Mouse (Mus musculus) cerebellum, adult (tissue): Measurements from ENCODE around the gene 9930111J21Rik2.
"Not testable (repeated sequence)": the region's sequence is repeated elsewhere in the genome, so short reads cannot be mapped to it uniquely, and the experiment has no call there.

Experiments used
- ATAC-seq: cut with Nextera tagmentation; 2 replicates; pipeline ENCODE4 v1.9.2; 2017; ENCODE audit warnings: mild to moderate bottlenecking, moderate library complexity, mixed read lengths; ENCODE audit not compliant: insufficient number of reproducible peaks, low FRiP score, low TSS enrichment

9930111J21Rik2 gene

GRCm38 (mm10) chr11:49078719-49079118 lies 27.7 kb upstream of the 9930111J21Rik2 start:
- no peak for ATAC-seq

DNA sequence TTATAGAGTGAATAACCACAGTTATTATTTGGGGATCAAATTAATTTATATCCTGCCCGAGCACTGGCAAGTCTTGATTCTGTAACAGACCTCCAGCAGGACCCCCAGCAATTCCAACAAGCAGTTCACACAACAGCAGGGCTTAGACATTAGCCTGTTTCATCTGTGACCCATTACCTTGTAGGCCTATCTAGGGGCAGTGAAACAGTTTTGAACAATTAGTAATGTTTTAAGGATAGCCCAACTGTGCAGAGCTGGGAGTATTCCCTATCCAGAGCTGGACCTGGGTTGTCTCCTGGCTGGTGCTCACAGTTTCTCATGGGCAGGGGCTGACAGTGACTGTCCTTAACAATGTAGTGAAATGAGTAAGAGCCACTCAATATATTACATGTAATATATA lies 26.0 kb upstream of the 9930111J21Rik2 start:
- no peak for ATAC-seq

- ATAC-seq = not testable (repeated sequence)
Observed at GRCm38 (mm10) chr11:49076001-49076757, 25.1 kb upstream of the 9930111J21Rik2 start, which contains the start of gene Ifi47. Ifi47 (plus strand) TSS chr11:49076587.

DNA sequence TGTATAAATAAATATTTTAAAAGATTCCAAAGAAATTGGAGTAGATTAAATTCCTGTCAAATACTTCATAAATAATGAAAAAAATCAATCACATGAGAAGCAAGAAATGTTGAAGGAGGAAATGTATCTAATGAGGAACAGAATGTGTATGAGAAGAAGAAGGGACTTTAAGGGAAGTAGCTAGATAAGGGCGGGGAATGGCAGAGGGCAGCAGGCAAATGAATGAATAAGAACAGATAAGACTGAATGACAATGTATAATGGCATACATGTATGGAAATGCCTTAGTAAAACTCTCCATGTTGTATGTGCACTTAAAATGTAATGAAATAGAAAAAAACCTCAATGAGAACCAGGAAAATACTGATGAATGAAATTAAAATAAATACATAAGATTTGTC lies 17.3 kb upstream of the 9930111J21Rik2 start:
- ATAC-seq = no peak

- ATAC-seq = not testable (repeated sequence)
Observed at GRCm38 (mm10) chr11:49063713-49064469, 12.8 kb upstream of the 9930111J21Rik2 start, which contains the start of gene Tgtp2. Tgtp2 (minus strand) TSS chr11:49064206.

GRCm38 (mm10) chr11:49061865-49062264 lies 10.8 kb upstream of the 9930111J21Rik2 start:
- not testable (repeated sequence) for ATAC-seq

DNA sequence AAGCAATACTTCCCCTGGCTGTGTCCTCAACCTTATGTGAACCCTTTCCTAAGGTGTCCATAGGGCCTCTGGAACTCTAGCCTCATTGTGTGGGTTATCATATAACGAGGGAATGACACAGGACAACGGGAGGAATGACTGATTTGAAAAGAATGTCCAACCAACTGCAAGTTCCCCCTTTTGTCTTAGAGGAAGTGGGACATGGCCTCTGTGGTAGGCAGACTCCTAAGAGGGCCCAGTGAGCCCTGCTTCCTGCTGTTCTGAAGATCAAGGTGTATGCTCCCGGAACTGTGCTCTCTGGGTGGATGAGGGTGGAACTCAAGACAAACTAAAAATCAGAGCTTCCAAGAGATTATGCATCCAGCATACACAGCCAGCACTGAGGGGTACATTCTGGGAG lies 9.0 kb upstream of the 9930111J21Rik2 start:
- not testable (repeated sequence) for ATAC-seq

- ATAC-seq = not testable (repeated sequence)
Observed at GRCm38 (mm10) chr11:49051894-49052293, 852 bp upstream of the 9930111J21Rik2 start.

GRCm38 (mm10) chr11:49050064-49050463 lies 978 bp downstream of the 9930111J21Rik2 start:
- ATAC-seq = not testable (repeated sequence)

- ATAC-seq = not testable (repeated sequence)
Observed at GRCm38 (mm10) chr11:49012074-49012473, 39.0 kb downstream of the 9930111J21Rik2 start.

DNA sequence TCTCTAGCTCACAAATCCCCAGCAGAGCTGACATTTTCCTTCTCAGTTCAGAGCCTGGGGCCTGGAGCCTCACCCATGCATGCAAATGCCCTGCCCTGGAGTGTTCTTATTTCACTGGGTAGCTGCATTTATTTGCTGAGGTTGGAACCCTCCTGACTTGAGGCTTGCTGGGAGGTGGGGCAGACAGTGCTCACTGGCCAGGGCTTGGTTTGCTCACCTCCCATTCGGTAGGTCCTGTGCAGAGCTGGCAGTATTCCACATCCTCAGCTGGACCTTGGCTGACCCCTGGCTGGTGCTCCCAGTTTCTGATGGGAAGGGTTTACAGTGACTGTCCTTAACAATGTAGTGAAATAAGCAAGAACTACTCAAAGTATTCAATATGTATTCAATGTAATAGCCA lies 44.3 kb downstream of the 9930111J21Rik2 start:
- not testable (repeated sequence) for ATAC-seq

- not testable (repeated sequence) for ATAC-seq
Observed at GRCm38 (mm10) chr11:49006317-49006716, 44.7 kb downstream of the 9930111J21Rik2 start.

DNA sequence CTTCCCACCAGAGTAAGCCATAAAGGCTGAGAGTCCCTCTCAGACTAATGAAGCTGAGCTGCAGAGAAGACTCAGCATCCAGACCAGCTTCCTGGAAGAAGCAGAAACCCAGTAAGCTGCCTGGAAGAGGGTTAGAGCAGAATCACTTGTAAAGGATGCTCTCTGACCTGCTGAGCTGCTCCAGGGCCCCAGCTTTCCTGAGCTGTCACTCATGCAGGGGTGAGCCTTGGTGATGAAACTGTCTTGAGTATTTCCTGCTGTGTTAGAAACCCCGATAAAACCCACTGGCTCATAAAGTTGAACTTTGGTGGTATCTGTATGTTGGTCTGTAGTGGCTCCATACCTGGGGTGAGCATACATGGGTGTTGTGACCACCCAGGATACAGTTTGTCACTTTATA lies 50.6 kb downstream of the 9930111J21Rik2 start:
- ATAC-seq = not testable (repeated sequence)

DNA sequence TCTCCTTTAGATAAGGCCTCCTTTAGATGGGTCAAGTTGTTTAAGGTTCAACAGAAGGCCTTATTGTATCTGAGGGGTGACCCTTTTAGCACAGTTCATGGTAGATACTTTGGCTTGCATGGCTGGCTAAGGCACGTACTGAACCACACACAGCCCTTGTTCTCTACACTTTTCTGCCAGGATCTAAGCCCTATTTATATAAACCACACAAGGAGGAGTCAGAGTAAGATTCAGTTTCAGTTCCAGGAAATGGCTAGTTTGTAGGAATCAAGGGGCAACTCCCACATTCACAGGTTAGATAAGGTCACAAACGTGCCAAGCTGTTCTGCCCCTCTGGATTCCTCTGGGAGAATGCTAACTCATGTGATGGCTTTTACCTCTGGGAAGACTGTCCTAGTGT lies 57.0 kb downstream of the 9930111J21Rik2 start, which contains the start of gene Tgtp1:
Tgtp1 (minus strand) TSS at position 155 of the 400 bp plus-strand sequence.
- not testable (repeated sequence) for ATAC-seq

- not testable (repeated sequence) for ATAC-seq
Observed at GRCm38 (mm10) chr11:48993296-48993695, 57.7 kb downstream of the 9930111J21Rik2 start.

DNA sequence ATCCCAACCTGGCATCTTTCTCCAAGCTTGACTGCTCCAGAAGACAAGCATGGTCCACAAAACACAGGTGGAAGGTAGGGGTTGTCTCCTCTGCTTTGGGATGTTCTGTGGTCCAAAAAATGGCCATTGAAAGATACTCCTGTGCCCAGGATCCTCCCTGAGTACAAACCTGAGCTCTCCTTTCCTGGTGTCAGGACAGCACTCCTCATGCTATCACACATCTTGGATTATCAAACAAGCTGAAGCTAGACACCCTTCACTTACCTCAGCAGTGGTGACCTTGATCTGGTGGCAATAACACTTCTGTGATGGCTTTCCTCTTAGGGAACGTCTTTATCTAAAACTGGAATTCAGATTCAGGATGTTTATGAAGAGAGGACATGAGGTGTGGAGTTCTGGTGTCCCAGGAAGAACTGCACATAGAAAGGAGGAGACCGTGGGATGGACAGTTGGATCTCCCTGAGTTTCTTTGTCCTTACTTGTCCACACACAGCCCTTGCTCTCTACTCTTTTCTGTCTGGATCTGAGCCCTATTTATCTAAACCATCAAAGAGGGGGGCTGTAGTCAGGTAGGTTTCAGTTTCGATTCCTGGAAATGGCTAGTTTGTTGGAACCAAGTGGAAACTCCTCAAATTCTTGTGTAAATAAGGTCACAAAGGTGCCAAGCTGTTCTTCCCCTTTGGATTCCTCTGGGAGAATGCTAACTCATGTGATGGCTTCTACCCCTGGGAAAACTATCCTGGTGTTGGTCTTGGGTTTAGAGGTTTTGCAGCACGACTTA lies 59.1 kb downstream of the 9930111J21Rik2 start, which contains the start of gene Gm12185:
Gm12185 (minus strand) TSS at position 487 of the 781 bp plus-strand sequence.
- not testable (repeated sequence) for ATAC-seq

DNA sequence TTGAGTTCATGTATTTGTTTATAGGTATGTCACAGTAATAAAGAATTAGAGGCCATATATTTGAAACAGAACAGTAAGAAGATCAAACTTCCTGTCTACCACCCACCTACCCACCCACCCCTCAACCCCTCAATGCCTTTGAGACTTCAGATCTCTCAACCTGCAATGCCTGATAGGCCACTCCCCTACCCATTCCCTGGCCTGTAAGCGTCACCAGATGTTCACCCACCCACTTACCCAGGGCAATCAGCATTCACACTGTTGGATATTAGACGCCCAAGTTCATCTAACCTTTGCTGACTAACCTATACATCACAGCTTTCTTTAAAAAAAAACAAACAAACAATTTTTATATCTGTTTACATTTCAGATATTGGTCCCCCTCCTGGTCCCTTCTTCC lies 61.1 kb downstream of the 9930111J21Rik2 start:
- ATAC-seq = not testable (repeated sequence)

- not testable (repeated sequence) for ATAC-seq
Observed at GRCm38 (mm10) chr11:48988219-48988618, 62.8 kb downstream of the 9930111J21Rik2 start.

DNA sequence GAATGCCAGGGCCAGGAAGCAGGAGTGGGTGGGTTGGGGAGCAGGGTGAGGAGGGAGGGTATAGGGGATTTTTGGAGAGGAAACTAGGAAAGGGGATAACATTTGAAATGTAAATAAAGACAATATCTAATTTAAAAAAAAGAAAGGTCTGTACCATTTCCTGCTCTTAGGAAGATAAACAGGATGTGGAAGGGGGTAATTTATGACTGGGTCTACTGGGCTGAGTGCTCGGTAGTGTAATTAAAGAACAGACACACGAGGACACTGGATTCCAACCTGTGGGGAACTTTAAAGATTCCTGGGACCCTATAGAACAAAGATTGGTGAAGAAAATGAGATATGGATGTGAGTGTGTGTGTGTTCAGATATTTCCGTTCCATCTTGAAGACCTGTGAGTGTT lies 68.2 kb downstream of the 9930111J21Rik2 start:
- ATAC-seq = not testable (repeated sequence)

GRCm38 (mm10) chr11:48980052-48980451 lies 71.0 kb downstream of the 9930111J21Rik2 start:
- not testable (repeated sequence) for ATAC-seq
